Mouse (Mus musculus) C3H10T1/2 (cell line): ENCODE data around the gene Rbmxl1. TPM values are rescaled to one million over a fixed set of nuclear protein-coding genes. Genes with fewer than 3 reads are reported as not detected.

ENCODE experiments used
- polyA plus RNA-seq, 2 experiments: library from polyadenylated mRNA; unstranded; fragments of >200 nt; fragmentation: generic; extraction: Trizol; gene quantifications; one replicate each; pipeline ENCODE4 v1.2.1; 2012; ENCODE audit warnings: missing spikeins in 2 of 2

Gene Rbmxl1
- polyA plus RNA-seq, result 10 to 100 TPM; 12.3 to 51.4 TPM

DNA sequence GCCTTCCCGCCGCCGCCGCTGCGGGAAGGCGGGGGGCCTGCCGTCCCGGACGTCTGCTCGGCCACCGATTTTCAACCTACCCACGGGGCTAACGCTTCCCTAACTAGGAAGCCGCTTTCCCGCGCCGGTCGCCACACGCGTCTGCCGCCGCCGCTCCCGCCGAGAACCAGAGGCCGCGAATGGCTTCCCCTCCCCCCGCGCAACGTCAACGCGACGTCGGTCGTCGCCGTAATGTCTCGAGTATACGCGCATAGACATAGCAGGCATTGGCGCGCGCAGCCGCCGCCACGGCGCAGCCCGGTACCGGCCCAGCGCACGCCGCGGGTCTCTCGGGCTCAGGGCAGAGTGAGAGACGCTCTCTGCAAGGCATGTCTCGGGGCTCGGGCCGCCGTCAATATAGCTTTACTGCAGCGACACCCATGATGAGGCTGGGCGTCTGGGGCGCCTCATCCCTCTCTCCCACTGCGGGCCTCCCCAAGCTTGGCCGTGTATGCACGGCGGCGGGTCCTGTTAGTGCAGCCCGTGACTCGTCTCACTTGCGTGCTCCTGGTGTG, at the start of gene Rbmxl1:
Rbmxl1 (minus strand) TSS at position 180 of the 554 bp plus-strand sequence.

DNA sequence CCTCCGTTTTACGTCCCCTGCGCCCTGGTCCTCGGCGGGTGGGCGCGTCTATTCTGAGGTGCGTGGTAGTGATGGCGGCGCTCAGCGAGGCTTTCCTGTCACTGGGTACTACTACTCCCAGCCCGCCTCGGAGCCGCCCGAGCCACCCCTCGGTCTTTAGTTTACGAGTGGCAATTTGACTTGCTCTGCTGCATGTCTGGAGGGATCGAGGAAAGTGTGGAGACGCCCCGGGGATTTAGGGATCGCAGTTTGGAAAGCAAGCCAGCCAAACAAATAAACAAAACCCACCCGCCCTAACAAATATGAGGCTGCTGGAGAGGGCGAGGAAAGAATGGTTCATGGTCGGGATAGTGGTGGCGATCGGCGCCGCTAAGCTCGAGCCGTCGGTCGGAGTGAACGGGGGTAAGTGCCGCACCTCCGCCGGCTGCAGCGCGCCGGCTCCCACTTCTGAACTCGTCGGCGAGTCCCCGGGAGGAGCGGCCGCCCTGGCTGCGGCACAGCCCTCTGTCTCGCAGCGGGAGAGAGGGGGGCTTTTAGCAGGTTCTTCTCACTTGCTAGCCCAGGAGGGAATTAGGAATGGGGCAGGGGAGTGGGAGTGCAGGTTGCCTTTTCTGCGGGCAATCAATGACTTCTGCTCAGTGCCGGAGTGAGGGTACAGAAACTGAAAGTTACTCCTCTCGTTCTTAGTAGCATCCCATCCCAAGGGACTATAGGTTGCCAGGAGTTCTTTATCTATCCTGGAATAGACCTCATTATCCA, 754 bp upstream of the Rbmxl1 start, which contains the start of gene Slc10a7:
Slc10a7 (plus strand) TSS at position 74 of the 759 bp plus-strand sequence.

Other genes starting within 250 kb of the Rbmxl1 start
- not detected for gene Pou4f2, start 72.3 kb downstream of the Rbmxl1 start, polyA plus RNA-seq
- 1 to 10 TPM in 1 of 2 experiments, under 1 TPM in 1; 0.78 to 4.6 TPM for gene Slc10a7, start 448 bp upstream of the Rbmxl1 start, polyA plus RNA-seq